Mouse (Mus musculus): ENCODE data around the gene Ttc30b.

DNA sequence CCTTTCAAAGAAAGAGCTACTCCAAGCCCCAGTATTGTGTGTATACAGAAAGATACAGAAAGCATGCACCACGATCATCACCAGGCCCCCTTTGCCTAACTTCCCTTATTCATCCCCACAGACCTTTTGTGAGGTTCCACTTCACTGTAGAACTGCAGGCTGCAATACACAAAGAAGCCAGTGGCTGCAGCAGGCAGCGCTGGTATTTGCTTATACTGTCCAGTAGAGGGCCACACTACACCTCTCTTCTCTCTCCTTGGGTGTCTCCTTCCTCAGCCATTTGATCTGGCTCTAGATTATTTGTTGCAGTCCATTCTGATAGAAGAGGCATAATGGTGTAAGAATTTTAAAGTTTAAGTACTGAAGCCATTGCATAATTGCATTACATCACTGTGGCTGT lies 46.7 kb upstream of the Ttc30b start:
- TF ChIP-seq CTCF (IDR thresholded peaks at IDR 0.05) (peak; percentile 98), POLR2A (IDR thresholded peaks at IDR 0.05; ENCODE audit: insufficient read depth, low read depth, low read length) (no peak), EP300 (IDR thresholded peaks at IDR 0.05; ENCODE audit: insufficient read depth, low read depth, low read length) (0 out of 2 replicates have a peak, but pooled peaks have one; percentile 31)
